Mouse (Mus musculus) forebrain, embryonic 14.5 days (tissue): ENCODE results near the gene Bdkrb1. TPM values are rescaled to one million over a fixed set of nuclear protein-coding genes. Genes with fewer than 3 reads are reported as not detected.
A peak's percentile ranks its signal among the peaks of the same experiment; 100 is the strongest.

Experiments
- ATAC-seq: fragments of 200-750 bp; cut with Nextera tagmentation; 2 replicates; pipeline ENCODE4 v1.8.0; 2017; ENCODE audit warnings: mild to moderate bottlenecking, moderate library complexity
- DNase-seq: peaks from one replicate; pipeline ENCODE4 v3.0.0-alpha.2; 2015; ENCODE audit warnings: low spot score
- H3K27ac ChIP-seq: fragments of 300-500 bp; sonication (generic); 2 replicates; pipeline ENCODE4 v1.5.1; 2014; ENCODE audit warnings: low read depth, mild to moderate bottlenecking, control low read depth, low read length, moderate library complexity
- H3K27me3 ChIP-seq: fragments of 300-500 bp; sonication (generic); replicated peaks from 2 replicates; pipeline ENCODE4 v1.6.1; 2014; ENCODE audit warnings: low read length, control low read depth, mixed read lengths; ENCODE audit not compliant: control insufficient read depth, insufficient read depth
- H3K36me3 ChIP-seq: fragments of 300-500 bp; sonication (generic); 2 replicates; pipeline ENCODE4 v1.6.1; 2014; ENCODE audit warnings: low read length, control low read depth; ENCODE audit not compliant: control insufficient read depth, insufficient read depth
- H3K4me1 ChIP-seq: fragments of 300-500 bp; sonication (generic); 2 replicates; pipeline ENCODE4 v1.6.1; 2014; ENCODE audit warnings: antibody characterized with exemption, low read length, control low read depth; ENCODE audit not compliant: control insufficient read depth, insufficient read depth
- H3K4me2 ChIP-seq: fragments of 300-500 bp; sonication (generic); 2 replicates; pipeline ENCODE4 v1.6.1; 2014; ENCODE audit warnings: mild to moderate bottlenecking, control low read depth, low read length
- H3K4me3 ChIP-seq: fragments of 300-500 bp; sonication (generic); 2 replicates; pipeline ENCODE4 v1.5.1; 2014; ENCODE audit warnings: low read depth, low read length, control low read depth
- H3K9ac ChIP-seq: fragments of 300-500 bp; sonication (generic); 2 replicates; pipeline ENCODE4 v1.6.1; 2014; ENCODE audit warnings: mild to moderate bottlenecking, low read length, control low read depth, moderate library complexity
- H3K9me3 ChIP-seq: fragments of 300-500 bp; sonication (generic); replicated peaks from 2 replicates; pipeline ENCODE4 v1.6.1; 2016; ENCODE audit warnings: low read length, control low read depth, mixed read lengths; ENCODE audit not compliant: control insufficient read depth
- WGBS: fragments of 180-500 bp; shearing (Covaris S2); extraction: QIAGEN DNeasy Blood & Tissue Kit; methylation state at CpG from one replicate; pipeline ENCODE4 v1.1.7; 2014; 5-methylcytosine and 5-hydroxymethylcytosine counted together
- polyA plus RNA-seq: library from polyadenylated mRNA; unstranded; fragments of >200 nt; fragmentation: Nextera tagmentation; extraction: Ambion mirVana; gene quantifications from 2 replicates; pipeline ENCODE4 v1.2.1, GENCODE M21; 2014

The Bdkrb1 gene
- polyA plus RNA-seq, 1 experiment from 2014 or later: not detected

- WGBS: 8% methylated on average over 8 of the region's 8 CpGs
Measured at GRCm38 (mm10) chr12:105605212-105605611, 2.3 kb downstream of the Bdkrb1 start.

GRCm38 (mm10) chr12:105606881-105607280 is 4.0 kb downstream of the Bdkrb1 start:
- DNase-seq: no peak
- Histone ChIP-seq H3K4me3 (no peak overlapping the region), H3K27me3 (no peaks in the 10 kb centered on the region), H3K36me3 (no peaks in the 10 kb centered on the region), H3K27ac (no peak overlapping the region), H3K4me2 (no peak overlapping the region), H3K9ac (no peak overlapping the region), H3K9me3 (no peaks in the 10 kb centered on the region), H3K4me1 (no peaks in the 10 kb centered on the region)
- WGBS: 87% methylated on average over 4 of the region's 4 CpGs
- no peak for ATAC-seq

More at GRCm38 (mm10) chr12:105605212-105605611, 2.3 kb downstream of the Bdkrb1 start:
- Histone ChIP-seq H3K4me2 (no peak overlapping the region), H3K4me3 (no peak overlapping the region), H3K4me1 (peaks cover 2% of the 10 kb centered on the region; the same call in 1 of the 2 replicates), H3K27me3 (no peaks in the 10 kb centered on the region), H3K9me3 (no peaks in the 10 kb centered on the region), H3K36me3 (no peaks in the 10 kb centered on the region), H3K27ac (no peak overlapping the region), H3K9ac (no peak overlapping the region)
- DNase-seq (no peak), ATAC-seq (no peak)

GRCm38 (mm10) chr12:105611045-105611444 is 8.2 kb downstream of the Bdkrb1 start:
- Histone ChIP-seq H3K36me3 (peaks cover 16% of the 10 kb centered on the region), H3K4me2 (no peak overlapping the region), H3K27me3 (no peaks in the 10 kb centered on the region), H3K4me3 (no peak overlapping the region), H3K9ac (no peak overlapping the region), H3K9me3 (no peaks in the 10 kb centered on the region), H3K27ac (no peak overlapping the region), H3K4me1 (no peaks in the 10 kb centered on the region)
- no peak for ATAC-seq
- no peak for DNase-seq
- 95% methylated on average over 2 of the region's 2 CpGs for WGBS

GRCm38 (mm10) chr12:105611748-105612147 is 8.9 kb downstream of the Bdkrb1 start:
- no peak overlapping the region for H3K9ac ChIP-seq
- H3K4me1 ChIP-seq: no peaks in the 10 kb centered on the region
- H3K36me3 ChIP-seq: peaks cover 23% of the 10 kb centered on the region
- peak; percentile 63; the same call in 1 of the 2 replicates for ATAC-seq
- no peaks in the 10 kb centered on the region for H3K27me3 ChIP-seq
- H3K4me2 ChIP-seq: no peak overlapping the region
- no peak overlapping the region for H3K27ac ChIP-seq
- no peaks in the 10 kb centered on the region for H3K9me3 ChIP-seq
- peak; percentile 88 for DNase-seq
- no peak overlapping the region for H3K4me3 ChIP-seq
- WGBS: 12% methylated on average over 7 of the region's 7 CpGs

GRCm38 (mm10) chr12:105613559-105613958 is 10.7 kb downstream of the Bdkrb1 start:
- WGBS: 89% methylated on average over 10 of the region's 10 CpGs
- Histone ChIP-seq H3K27ac (no peak overlapping the region), H3K4me1 (no peaks in the 10 kb centered on the region), H3K4me3 (no peak overlapping the region), H3K9me3 (no peaks in the 10 kb centered on the region), H3K36me3 (peaks cover 41% of the 10 kb centered on the region), H3K4me2 (no peak overlapping the region), H3K9ac (no peak overlapping the region), H3K27me3 (no peaks in the 10 kb centered on the region)
- no peak for DNase-seq
- ATAC-seq: no peak

- DNase-seq (no peak), ATAC-seq (no peak)
- Histone ChIP-seq H3K36me3 (peaks cover 80% of the 10 kb centered on the region), H3K27me3 (no peaks in the 10 kb centered on the region), H3K9ac (no peak overlapping the region), H3K27ac (no peak overlapping the region), H3K4me2 (no peak overlapping the region), H3K4me1 (no peaks in the 10 kb centered on the region), H3K4me3 (no peak overlapping the region), H3K9me3 (no peaks in the 10 kb centered on the region)
- WGBS: 94% methylated on average over 7 of the region's 7 CpGs
Measured at GRCm38 (mm10) chr12:105622048-105622447, 19.2 kb downstream of the Bdkrb1 start.

GRCm38 (mm10) chr12:105622981-105623539 is 20.2 kb downstream of the Bdkrb1 start:
- Histone ChIP-seq H3K9me3 (no peaks in the 10 kb centered on the region), H3K9ac (no peak overlapping the region), H3K36me3 (peaks cover 78% of the 10 kb centered on the region), H3K4me2 (no peak overlapping the region), H3K27ac (no peak overlapping the region), H3K4me3 (no peak overlapping the region), H3K4me1 (no peaks in the 10 kb centered on the region), H3K27me3 (no peaks in the 10 kb centered on the region)
- no peak for ATAC-seq
- 66% methylated on average over 12 of the region's 12 CpGs for WGBS
- no peak for DNase-seq

- Histone ChIP-seq H3K36me3 (peaks cover 64% of the 10 kb centered on the region), H3K9ac (no peak overlapping the region), H3K27me3 (no peaks in the 10 kb centered on the region), H3K4me1 (no peaks in the 10 kb centered on the region), H3K27ac (no peak overlapping the region), H3K4me3 (no peak overlapping the region), H3K9me3 (no peaks in the 10 kb centered on the region), H3K4me2 (no peak overlapping the region)
- WGBS: 83% methylated on average over 7 of the region's 7 CpGs
- no peak for ATAC-seq
- DNase-seq: no peak
Measured at GRCm38 (mm10) chr12:105625798-105626197, 22.9 kb downstream of the Bdkrb1 start.

GRCm38 (mm10) chr12:105634374-105635067 is 31.6 kb downstream of the Bdkrb1 start:
- no peaks in the 10 kb centered on the region for H3K9me3 ChIP-seq
- no peaks in the 10 kb centered on the region for H3K4me1 ChIP-seq
- H3K4me3 ChIP-seq: no peak overlapping the region
- H3K4me2 ChIP-seq: no peak overlapping the region
- H3K27me3 ChIP-seq: no peaks in the 10 kb centered on the region
- ATAC-seq (no peak), DNase-seq (no peak)
- H3K36me3 ChIP-seq: peaks cover 65% of the 10 kb centered on the region
- H3K27ac ChIP-seq: no peak overlapping the region
- 93% methylated on average over 13 of the region's 13 CpGs for WGBS
- H3K9ac ChIP-seq: no peak overlapping the region
